ENCODE assay signal across 8 mouse cellular contexts in genomic region chr11:101763723-101764122, GRCm38 (mm10). TPM values are rescaled to one million over a fixed set of nuclear protein-coding genes. Genes with fewer than 3 reads are reported as not detected.
DNase-seq lines count a peak whose midpoint lies in the region; ATAC-seq and TF ChIP-seq lines count a peak whose summit lies in the region.

No protein-coding gene starts in this region.

- H3K27ac ChIP-seq in cerebellum, adult 2 months (ENCODE audit: insufficient read depth, low read length) = no peak overlapping the region
- no peak overlapping the region for H3K27ac ChIP-seq in left cerebral cortex, adult 2 months
- H3K27ac ChIP-seq in olfactory bulb, adult 2 months (ENCODE audit: insufficient read depth, low read depth, low read length) = no peak overlapping the region

- H3K4me1 ChIP-seq in cerebellum, adult 2 months (ENCODE audit: control insufficient read depth, insufficient read depth, low read length) = no peaks in the 10 kb centered on the region
- peaks cover 3% of the 10 kb centered on the region for H3K4me1 ChIP-seq in olfactory bulb, adult 2 months (ENCODE audit: control insufficient read depth, insufficient read depth, low read length)

- POLR2A ChIA-PET in Patski (lab: Charles Lee) = no interaction called here

- TF ChIP-seq CTCF in cerebellum, adult 2 months (IDR thresholded peaks at IDR 0.05; ENCODE audit: borderline replicate concordance, insufficient read depth, low read depth, low read length) = peak; percentile 59; the same call in 1 of the 2 replicates
- peak; percentile 85 for TF ChIP-seq CTCF in left cerebral cortex, adult 2 months (IDR thresholded peaks at IDR 0.05)
- TF ChIP-seq CTCF in Patski (IDR thresholded peaks at IDR 0.05) = peak; percentile 86
- TF ChIP-seq CTCF in olfactory bulb, adult 2 months (IDR thresholded peaks at IDR 0.05; ENCODE audit: insufficient read depth, low read depth, low read length) = 0 out of 2 replicates have a peak, but pooled peaks have one; percentile 34

- no peak for TF ChIP-seq POLR2A in cerebellum, adult 2 months (IDR thresholded peaks at IDR 0.05; ENCODE audit: borderline replicate concordance, insufficient read depth, low read length)
- no peak for TF ChIP-seq POLR2A in olfactory bulb, adult 2 months (IDR thresholded peaks at IDR 0.05; ENCODE audit: insufficient read depth, low read depth, low read length)

- CTCF ChIA-PET in Patski (lab: Charles Lee) = interaction anchor here (0.8 to 1.3 kb wide), 5 partner anchors 10 to 147 kb away, joined by 3 to 12 read pairs (median 6); no protein-coding TSS in a partner anchor

- intact Hi-C loops in left cerebral cortex, adult 2 months (cut with DNase I) = loop anchor here (1.0 to 2.0 kb wide), 3 partner anchors 43 to 147 kb away; no protein-coding TSS in a partner anchor

- no peak for ATAC-seq in Patski

- DNase-seq in cerebellum, adult 2 months = peak in 1 of 2 experiments; percentile 44
- no peak for DNase-seq in cerebellum, postnatal 4 days (ENCODE audit: low spot score in 2 of 2)
- DNase-seq in left cerebral cortex, adult 2 months (ENCODE audit: extremely low spot score in 1 of 2, low spot score in 2 of 2) = no peak
- DNase-seq in left cerebral cortex, adult 18-20 months (ENCODE audit: low spot score in 2 of 2) = no peak
- DNase-seq in Patski (ENCODE audit: low read depth, low spot score) = peak; percentile 30
- DNase-seq in heart, postnatal 4 days = peak; percentile 35
- DNase-seq in adrenal gland, adult 8-10 months = no peak

- in situ Hi-C loops in Patski (cut with MboI; ENCODE audit: low pct_unique_long_range_greater_than_20kb) = loop anchor here (10.0 kb wide), 1 partner anchor 51 kb away; no protein-coding TSS in a partner anchor

- 39% methylated on average over 7 of the region's 7 CpGs for WGBS in cerebellum, adult 2 months
- 31% methylated on average over 7 of the region's 7 CpGs for WGBS in olfactory bulb, adult 2 months

- H3K4me3 ChIP-seq in cerebellum, adult 2 months (replicated peaks; ENCODE audit: insufficient read depth, low read depth, low read length) = no peak overlapping the region
- no peak overlapping the region for H3K4me3 ChIP-seq in left cerebral cortex, adult 2 months
- no peak overlapping the region for H3K4me3 ChIP-seq in olfactory bulb, adult 2 months (ENCODE audit: insufficient read depth, low read depth, low read length)

- H3K27me3 ChIP-seq in cerebellum, adult 2 months (ENCODE audit: control insufficient read depth, insufficient read depth, low read length) = no peaks in the 10 kb centered on the region
- no peaks in the 10 kb centered on the region for H3K27me3 ChIP-seq in Patski

RNA-seq across cellular contexts. Expression of gene Etv4, which starts 21.4 kb away (rescaled TPM):
- polyA plus RNA-seq in cerebellum, adult 2 months (2012; rRNA removed) = 26.9 and 27.0 TPM in 2 replicates
- total RNA-seq in left cerebral cortex, adult 2 months (2021) = 10 to 100 TPM; 14.1 to 18.6 TPM
- 10 to 100 TPM; 11.5 to 15.1 TPM for total RNA-seq in left cerebral cortex, adult 18-20 months (2021)
- polyA plus RNA-seq in Patski (2021) = 51.2 TPM
- 1 to 10 TPM; 6.6 to 6.8 TPM for total RNA-seq in heart, postnatal 4 days (2021)
- not detected in 2 replicates for polyA plus RNA-seq in olfactory bulb, adult 2 months (2012; ENCODE audit: insufficient read depth, insufficient read length, low replicate concordance, missing spikeins)
- total RNA-seq in adrenal gland, adult 8-10 months (2022) = 1 to 10 TPM in 3 of 4 experiments, under 1 TPM in 1; 0.80 to 1.9 (median 1.4) TPM

RNA-seq across cellular contexts. Expression of gene Dhx8, which starts 31.0 kb away (rescaled TPM):
- 27.4 and 28.9 TPM in 2 replicates for polyA plus RNA-seq in cerebellum, adult 2 months (2012; rRNA removed)
- 10 to 100 TPM; 36.8 to 39.3 TPM for total RNA-seq in left cerebral cortex, adult 2 months (2021)
- total RNA-seq in left cerebral cortex, adult 18-20 months (2021) = 10 to 100 TPM; 35.5 to 37.2 TPM
- polyA plus RNA-seq in Patski (2021) = 24.8 TPM
- total RNA-seq in heart, postnatal 4 days (2021) = 10 to 100 TPM; 21.6 to 21.7 TPM
- not detected in 2 replicates for polyA plus RNA-seq in olfactory bulb, adult 2 months (2012; ENCODE audit: insufficient read depth, insufficient read length, low replicate concordance, missing spikeins)
- total RNA-seq in adrenal gland, adult 8-10 months (2022) = 10 to 100 TPM; 25.0 to 30.3 (median 28.0) TPM

Comparison
In these comparisons a context has a peak if more than half of its experiments do, and no peak if none do; other contexts are left out.
1. DNase-seq: peak in Patski (single experiment) and heart, postnatal 4 days (single experiment); none in cerebellum, postnatal 4 days (0 of 2), left cerebral cortex, adult 2 months (0 of 2), left cerebral cortex, adult 18-20 months (0 of 2) and adrenal gland, adult 8-10 months (single experiment).
2. CTCF ChIP-seq: peak in every context shown above with its lines; median percentile 86 in Patski; 85 in left cerebral cortex, adult 2 months; 59 in cerebellum, adult 2 months; 34 in olfactory bulb, adult 2 months.